Mouse (Mus musculus) retina, postnatal 1 day (tissue): ENCODE data around the gene Actr3b.
A peak's percentile ranks its signal among the peaks of the same experiment; 100 is the strongest.
"Not testable (repeated sequence)": the region's sequence is repeated elsewhere in the genome, so short reads cannot be mapped to it uniquely, and the experiment has no call there.

Experiments
- DNase-seq: peaks from one replicate; pipeline ENCODE4 v3.0.0-alpha.2; 2012

Actr3b gene

DNA sequence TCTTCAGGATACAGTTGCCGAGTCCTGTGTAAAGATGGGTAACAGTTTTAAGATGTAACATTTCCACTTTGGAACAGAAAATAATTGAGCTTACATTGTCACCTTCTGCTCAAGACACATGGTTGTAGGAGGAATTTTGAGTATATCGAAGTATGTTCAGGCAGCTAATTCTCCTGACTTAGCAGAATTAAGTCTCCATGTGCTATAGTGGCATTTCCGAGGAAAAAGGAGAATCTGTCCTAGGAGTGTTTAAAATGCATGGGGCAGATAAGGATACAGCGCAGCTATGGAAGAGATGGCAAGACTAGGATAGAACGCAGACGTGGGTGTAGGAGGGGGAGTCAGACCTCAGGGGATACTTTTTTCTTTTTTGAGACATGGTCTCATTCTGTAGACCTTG is 31.8 kb downstream of the Actr3b start:
- DNase-seq: no peak

DNA sequence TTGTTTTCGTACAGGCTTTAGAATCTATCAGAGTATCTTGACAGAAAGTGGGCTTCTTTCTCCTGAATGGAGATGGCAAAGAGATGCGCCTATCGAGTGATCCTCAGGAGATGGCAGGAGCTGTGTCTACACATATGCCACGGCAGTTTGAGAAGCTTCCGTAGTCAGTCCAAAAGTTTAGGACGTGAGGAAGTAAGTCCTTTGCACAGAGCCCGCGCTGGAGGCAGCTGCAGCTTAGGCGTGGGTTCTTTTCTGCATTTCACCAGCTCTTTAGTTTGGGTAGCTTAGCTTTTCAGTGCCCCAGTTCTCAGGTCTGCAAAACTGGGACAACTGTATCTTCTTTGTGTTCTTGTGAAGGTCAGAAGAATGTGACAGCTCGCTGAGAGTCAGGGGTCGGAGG is 38.0 kb downstream of the Actr3b start:
- DNase-seq: no peak

DNA sequence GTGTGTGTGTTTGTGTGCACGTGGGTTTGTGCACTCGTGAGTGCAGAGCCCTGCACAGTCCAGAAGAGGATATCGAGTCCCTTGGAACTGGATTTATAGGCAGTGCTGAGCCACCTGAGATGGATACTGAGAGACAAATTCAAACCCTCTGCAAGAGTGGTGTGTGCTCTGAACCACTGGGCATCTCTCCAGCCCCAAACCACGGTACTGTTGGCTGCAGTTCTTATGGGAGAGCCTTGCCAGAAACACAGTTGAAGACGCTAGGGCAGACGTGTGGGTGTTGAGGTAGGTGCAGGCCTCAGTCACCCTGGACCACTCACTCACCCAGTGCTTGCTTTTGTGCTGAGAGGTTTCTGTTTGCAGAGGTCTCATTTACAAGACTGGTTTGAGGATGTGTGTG is 41.1 kb downstream of the Actr3b start:
- no peak for DNase-seq

DNA sequence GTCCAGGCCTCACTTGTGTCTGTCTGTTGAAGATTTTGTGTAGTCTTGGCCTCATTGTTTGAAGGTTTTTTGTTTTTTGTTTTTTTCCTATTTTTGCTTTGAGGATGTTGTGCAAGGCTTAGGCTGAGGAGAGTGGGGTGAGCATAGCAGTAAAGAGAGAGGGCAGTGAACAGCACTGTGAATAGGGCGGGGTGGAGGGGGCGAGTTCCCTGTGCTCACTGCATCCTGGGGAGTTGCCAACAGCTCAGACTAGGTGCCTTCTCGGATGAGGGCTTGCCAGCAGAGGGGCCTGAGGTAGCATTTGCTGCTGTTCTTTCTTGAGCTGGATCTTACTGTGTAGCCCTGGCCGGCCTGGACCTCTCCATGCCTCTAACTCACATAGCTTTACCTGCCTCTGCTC is 41.9 kb downstream of the Actr3b start:
- DNase-seq: no peak

DNA sequence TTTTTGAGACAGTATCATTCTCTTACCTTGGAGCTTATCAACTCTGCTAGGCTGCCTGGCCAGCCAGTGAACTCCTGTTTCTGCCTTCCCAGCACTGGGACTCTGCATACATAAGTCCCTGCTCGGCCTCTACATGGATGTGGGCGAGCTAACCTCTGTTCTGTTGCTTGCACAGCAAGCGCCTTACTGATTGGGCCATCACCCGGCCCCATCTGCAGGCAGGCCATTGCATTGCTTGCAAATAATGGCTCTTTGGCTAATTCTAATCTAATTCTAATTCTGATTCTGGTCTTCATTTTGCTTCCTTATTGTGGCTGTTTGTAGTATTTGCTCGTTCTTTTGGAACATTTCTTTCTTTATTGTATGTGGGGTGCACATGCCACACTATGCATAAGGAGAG is 44.8 kb downstream of the Actr3b start:
- DNase-seq: no peak

DNA sequence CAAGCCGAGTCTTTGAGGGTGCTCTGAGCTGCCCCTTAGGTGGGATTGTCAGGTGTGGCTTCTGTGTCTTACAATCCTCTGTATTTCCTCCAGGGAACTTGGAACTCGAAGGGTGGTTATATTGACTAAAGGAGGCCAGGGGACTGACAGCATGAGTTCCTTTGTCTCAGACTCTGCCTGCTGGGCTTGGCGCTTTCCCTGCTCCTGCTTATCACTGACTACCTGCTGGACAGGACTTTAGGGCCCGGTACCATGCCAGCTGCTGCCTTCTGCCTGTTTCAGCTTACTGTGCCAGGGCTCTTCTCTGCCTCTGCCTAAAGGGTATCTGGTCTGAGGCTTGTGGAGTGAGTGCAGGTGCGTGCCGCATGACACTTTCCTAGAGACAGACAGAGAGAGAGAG is 53.1 kb downstream of the Actr3b start:
- DNase-seq: no peak

DNA sequence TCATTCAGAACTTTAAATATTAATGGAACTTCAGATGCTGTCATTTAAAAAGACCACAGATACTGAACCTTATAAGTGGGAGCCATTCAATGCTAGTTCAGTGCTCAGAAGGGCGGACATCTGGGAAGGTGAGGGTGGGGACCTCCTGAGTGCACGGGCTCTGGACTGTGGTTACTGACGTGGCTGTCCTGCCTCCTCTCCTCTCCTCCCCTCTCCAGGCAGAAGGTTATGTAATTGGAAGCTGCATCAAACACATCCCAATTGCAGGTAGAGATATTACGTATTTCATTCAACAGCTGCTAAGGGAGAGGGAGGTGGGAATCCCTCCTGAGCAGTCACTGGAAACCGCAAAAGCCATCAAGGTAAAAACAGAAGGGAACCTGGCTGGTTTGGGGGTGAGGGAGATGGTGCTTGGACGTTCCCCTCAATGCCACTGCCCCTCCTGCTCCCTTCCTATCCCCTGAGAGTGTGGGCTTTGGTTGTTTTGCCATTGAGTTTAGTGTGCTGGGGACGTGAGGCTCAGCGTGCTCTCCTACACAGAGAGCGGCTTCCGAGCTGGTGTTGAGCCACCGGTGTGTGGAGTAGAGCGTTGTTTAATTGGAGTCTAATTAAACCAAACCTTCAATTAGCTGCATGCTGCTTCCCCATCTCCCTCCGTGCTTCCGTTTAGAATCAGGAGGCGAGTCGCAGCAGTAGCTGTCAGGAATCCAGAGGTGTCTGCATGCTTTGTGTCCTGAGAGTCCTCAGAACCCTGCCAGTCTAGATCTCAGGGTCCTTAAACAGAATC is 69.7 kb downstream of the Actr3b start:
- DNase-seq: peak; percentile 25

DNA sequence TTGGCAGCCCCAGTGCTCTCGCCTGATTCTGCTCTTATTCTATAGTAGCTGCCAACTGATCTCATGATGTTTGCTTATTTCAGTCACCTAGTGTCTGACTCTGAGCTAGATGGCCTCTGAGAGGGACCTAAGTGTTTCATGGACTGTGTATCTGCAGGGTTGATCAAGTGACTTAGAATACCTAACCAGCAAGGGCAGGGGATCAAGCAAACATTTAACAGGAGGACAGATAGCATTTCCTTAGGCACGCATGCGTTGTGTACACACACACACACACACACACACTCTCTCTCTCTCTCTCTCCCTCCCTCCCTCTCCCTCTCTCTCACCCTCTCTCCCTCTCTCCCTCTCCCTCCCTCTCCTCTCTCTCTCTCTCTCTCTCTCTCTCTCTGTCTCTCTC is 71.0 kb downstream of the Actr3b start:
- DNase-seq: no peak

DNA sequence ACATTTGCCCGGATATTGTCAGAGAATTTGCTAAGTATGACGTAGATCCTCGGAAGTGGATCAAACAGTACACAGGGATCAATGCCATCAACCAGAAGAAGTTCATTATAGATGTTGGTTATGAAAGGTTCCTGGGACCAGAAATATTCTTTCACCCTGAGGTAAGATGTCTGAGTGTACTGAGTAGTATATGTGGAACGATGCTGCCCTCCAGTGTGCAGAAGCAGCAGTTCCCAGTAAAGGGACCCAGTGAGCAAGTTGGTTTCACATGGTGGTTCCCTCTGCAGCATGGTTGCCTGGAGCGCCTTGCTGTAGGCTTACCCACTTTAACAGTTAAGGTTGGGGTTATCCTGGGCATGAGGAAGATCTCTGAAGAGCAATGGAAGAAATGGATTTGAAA is 71.8 kb downstream of the Actr3b start:
- DNase-seq: peak; percentile 69

DNA sequence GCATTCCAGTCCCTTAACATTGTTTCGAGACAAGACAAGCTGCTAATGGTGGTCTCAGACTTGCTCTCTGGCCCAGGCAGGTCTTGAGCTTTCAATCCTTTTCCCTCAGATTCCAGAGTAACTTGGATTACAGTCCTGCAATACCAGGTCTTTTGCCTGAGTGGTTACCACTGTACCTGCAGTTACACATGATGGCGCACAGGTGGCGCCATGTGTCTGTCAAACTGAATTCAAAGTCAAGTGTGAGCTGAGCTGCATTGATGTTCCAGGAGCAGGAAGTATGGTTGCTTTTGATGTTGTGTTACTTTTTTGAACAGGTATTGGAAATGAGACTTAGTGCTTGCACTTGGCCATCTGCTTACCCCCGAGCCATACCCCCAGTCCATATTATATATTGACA is 79.6 kb downstream of the Actr3b start:
- DNase-seq: peak; percentile 67

DNA sequence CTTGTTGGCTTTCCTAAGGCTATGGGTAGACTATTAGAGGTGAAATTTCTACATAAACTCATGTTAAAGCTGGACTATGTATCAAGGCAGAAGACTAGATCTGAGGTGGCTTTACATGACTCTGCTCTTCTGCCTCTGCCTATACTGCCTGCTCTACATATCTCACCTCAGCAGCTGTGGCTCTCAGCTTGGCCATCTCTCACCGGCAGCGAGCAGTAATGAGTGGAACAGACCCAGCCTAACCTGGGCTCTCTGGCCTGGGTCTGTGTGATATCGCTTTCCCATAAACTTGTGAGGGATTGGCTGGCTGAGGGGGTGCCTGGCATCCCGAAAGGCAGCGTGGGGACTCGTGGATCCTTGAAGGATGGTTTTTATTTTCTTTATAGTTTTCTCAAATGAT is 86.8 kb downstream of the Actr3b start:
- DNase-seq: no peak

DNA sequence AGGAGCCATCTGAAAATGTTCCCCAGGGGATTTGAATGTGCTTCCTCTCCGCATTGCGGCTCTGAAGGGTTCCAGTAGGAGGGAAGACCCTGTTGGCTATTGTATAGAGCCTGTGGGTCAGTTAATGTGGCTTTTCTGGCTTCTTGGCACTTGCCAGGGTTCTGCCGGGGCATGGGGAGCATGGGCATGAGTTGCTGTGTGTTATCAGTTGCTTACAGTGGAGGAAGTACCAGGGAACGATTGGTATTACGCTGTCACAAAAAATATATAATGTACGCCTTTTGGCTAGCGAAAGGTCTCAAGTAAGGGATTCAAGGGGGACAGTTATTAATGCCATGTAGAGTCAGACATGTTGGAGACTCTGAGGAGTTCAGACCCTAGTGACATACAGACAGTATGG is 87.4 kb downstream of the Actr3b start:
- no peak for DNase-seq

DNA sequence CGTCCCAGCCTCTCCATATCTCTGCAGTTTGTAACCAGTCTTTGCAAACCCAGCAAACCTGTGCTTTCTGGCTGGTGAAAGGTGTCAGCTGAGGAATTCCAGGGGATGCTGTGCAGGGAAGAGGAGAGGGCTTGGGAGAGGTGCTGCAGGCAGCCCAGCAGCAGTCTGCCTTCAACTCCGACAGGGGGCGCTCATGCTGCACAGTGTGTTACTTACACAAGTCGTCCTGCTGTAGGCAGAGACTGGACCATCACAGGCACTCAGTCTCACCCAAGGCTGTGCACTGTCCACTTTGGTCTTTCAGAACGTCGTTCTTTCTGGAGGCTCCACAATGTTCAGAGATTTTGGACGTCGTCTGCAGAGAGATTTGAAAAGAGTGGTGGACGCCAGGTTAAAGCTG is 88.3 kb downstream of the Actr3b start:
- peak; percentile 62 for DNase-seq

DNA sequence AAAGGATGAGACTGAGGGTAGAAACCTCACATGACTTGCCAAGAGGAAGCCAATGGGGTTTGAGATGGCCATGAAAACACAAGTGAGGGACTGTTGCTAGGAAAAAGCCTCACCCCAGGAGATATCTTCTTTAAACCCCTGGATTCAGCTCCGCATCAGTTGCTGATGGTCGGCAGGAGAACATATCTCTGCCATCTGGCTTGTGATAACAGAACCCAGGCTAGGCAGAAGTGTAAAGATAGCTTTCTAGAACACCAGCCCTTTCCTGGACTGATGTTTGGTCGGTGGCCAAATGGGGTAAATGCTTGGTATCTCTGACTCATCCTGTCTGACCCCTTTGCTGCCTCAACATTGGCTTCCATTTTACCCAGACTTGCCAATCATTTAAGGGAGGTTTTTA is 106.4 kb downstream of the Actr3b start:
- no peak for DNase-seq

DNA sequence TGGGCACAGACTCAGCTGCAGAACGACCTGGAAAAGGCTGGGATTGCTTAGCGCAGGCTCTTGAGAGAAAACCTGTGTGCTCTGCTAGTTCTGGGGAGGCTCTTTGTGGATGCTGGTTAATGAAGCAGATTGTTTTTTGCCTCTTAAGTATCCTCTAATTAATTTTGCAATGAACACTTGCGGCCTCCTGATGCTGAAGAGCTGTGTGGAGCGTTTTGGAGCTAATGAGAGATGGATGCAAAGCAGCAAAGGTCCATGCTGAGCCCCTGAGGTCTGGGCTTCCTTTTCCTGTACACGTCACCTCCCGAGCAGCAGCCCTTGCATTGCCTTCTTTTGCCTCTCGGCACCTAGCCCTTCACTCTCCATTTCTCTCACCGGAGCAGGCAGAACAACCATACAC is 110.1 kb downstream of the Actr3b start:
- DNase-seq: peak; percentile 32

DNA sequence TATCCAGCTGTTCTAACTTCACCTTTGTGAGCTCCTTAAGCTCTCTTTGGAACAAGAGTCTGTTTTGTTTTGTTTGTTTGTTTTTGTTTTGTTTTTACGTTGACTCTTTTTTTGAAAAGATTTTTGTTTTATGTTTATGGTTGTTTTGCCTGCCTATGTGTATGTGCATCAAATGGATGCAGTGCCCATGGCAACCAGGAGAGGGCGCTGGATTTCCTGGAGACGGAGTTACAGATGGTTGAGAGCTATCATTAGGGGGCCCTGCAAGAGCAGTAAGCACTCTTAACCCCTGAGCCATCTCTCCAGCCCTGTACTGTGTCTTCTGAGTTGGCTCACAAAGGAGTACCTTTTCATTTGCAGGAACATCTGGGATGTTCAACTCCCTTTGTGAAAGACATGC is 110.8 kb downstream of the Actr3b start:
- DNase-seq: no peak

DNA sequence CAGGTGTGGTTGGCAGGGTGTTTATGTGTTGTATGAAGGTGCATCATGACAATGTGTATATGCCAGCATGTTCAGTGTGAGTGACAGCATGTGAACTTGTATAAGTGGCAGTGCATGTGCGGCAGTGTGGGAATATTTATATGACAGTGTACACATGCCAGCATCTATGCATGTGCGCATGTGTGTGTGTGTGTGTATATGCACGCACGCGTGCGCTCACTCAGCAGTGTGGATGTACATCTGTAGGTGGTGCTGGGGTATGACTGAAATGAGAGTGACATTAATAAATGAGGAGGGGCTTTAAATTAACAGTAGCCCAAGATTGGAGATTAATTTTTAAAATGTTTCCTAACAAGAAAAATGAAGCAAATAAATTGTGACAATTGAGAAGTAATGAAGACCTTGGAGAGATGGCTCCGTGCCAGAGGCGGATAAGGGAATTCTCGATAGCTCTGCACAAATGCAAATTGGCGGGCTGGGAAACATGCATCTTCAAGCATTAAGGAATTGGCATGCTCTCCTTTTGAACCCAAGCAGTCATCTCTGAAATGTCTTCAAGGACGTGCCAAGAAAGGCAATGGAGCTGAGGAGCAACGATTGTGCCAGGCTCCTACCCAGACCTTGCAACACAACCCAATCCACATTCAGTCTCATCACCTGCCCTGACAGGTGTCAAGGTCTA is 111.7 kb downstream of the Actr3b start:
- DNase-seq: peak; percentile 36

DNA sequence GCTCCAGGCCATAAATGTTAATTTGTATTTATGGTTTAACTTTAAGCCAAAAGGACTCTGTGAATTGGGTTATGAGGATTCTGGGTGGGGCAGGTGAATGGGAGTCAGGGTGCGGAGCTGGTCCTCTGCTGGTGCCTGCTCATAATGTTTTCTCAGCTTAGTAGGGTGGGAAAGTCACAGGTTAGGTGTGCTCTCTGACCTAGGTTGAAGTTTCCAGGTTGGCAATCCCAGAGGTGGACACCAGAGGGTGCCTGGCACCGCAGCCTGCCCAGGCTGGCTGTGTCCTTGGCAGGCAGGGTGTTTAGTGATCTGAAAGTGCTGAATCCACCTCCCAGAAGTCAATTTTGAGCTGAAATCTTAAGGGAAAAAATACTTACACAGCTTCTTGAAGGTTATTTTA is 113.2 kb downstream of the Actr3b start:
- DNase-seq: no peak

DNA sequence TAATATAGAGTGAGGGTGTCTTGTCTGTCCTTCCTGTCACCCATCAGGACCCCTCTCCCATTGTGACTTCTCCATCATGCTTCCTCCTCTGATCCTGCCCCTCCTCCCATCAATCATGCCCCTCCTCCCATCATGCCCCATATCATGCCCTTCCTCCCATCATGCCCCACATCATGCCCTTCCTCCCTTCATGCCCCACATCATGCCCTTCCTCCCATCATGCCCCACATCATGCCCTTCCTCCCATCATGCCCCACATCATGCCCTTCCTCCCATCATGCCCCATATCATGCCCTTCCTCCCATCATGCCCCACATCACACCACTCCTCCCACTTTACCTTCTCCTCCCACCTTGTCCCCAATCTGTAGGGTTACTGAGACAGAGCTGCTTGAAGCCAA is 116.1 kb downstream of the Actr3b start:
- not testable (repeated sequence) for DNase-seq

DNA sequence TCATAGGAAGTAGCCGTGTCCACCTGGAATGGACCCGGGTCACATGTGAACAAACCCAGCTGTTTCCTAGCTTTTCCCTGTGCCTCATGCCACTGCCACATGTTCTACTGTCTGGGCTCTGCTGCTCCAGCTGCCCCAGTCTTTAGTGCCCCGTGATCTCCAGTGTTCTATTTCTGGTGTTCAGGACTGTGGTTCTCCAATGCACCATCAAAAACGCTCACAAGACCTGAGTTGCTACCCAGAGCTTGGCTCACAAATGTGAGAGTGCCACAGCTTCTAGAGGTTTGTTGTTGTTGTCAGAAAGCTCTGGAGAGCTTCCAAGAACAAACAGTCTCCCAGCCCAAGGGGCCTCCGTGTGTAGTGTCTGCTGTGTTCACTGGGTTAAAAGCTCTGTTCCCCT is 117.5 kb downstream of the Actr3b start:
- DNase-seq: no peak

DNA sequence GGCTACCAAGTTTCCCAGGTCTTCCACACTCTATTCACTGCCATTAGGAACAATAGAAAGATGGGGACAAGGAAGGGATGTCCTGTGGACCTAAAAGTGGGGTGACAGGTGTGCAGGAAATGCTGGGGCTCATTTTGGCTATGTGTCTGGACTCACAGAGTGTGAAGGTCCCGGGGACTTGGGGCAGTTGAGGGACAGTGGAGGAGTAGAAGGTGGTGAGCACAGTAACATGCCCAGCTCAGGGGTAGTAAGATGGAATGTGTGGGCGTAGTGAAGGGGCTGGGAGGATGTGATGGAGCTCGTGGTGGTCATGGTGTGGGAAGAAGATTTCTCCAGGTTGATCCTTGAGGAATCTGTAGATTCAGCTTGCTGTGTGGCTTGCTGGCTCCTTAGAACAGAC is 118.2 kb downstream of the Actr3b start:
- DNase-seq: no peak

DNA sequence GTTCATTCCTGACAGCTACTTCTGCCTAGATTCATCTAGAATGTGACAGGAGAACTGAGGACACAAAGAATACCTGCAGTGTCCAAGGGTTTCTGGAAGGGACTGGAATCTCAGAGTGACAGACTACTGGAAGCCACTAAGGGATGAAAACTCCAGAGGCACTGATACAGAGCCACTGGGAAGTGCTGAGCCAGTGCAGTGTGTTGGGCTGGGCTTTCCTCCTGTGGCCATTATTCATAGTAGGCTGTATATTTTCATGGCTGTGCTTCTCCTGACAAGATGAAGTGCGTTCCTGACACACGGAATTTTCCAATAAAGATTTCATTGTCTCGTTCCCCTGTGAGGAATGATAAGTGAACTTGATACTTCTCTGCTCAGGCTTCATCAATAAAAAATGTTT is 126.9 kb downstream of the Actr3b start:
- DNase-seq: no peak

DNA sequence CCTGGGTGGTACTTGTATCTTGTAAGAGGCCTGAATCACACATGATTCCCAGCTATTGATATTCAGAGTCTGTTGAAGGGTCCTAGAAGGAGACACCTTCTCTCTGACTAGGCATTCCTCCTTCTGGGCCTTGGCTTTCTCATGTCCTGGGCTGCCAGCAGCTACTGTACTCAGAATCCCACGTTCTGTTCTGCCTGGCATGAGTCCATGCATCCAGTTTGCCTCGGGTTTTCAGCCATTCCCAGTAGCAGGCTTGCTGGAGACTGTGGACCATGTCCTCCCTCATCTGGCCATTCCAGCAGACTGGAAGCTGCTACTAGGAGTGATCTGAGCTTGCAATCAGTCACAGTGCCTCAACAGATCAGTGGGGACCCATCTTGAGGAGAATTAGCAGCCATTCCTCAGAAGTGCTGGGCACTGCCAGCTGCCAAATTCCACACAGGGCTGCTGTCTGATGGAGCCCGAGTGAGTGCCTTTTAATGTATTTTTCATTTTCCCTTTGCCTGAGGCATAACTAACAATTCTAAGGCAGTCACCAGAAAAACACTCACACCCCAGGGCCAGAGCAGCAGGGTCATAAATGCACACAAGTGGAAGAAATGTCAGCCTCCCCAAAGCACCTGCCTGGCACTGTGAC is 130.1 kb downstream of the Actr3b start:
- DNase-seq: peak; percentile 54

DNA sequence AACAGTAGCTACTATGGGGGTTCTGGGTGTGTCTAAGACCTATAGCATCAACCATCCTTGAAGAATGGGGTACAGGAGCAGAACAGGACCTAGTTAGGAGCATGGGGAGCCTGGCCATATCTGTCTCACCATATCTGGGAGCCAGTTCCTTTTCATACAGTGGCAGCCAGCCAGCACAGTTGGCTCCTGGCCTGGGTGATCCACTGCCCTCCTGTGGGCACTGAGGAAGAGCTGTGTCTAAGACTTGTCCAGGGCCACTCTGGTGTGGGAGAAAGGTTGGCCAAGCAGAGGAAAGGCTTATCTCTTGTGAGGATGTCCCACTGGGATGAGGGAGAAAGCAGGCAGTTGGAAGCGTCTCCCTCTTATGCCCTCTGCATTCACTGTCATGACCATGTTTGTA is 131.5 kb downstream of the Actr3b start:
- DNase-seq: no peak
